Mouse (Mus musculus) lung, adult 2 months (tissue): ENCODE data around the gene Slc2a1. TPM values are rescaled to one million over a fixed set of nuclear protein-coding genes. Genes with fewer than 3 reads are reported as not detected.
A peak's percentile ranks its signal among the peaks of the same experiment; 100 is the strongest.

Experiments used
- DNase-seq: peaks from one replicate; pipeline ENCODE4 v3.0.0; 2022
- H3K4me1 ChIP-seq: fragments of 200-500 bp; 2 replicates; pipeline ENCODE4 v1.6.1; 2011; ENCODE audit warnings: low read length; ENCODE audit not compliant: control insufficient read depth, insufficient read depth
- H3K4me3 ChIP-seq: fragments of 200-500 bp; replicated peaks from 2 replicates; pipeline ENCODE3; 2011; ENCODE audit warnings: low read depth, mild to moderate bottlenecking, control low read depth, low read length; ENCODE audit errors: extremely low read depth
- CTCF ChIP-seq: fragments of 200-500 bp; IDR thresholded peaks from 2 replicates; pipeline ENCODE4 v1.5.1; 2011; ENCODE audit warnings: mild to moderate bottlenecking, low read length, control low read depth; ENCODE audit not compliant: insufficient read depth
- POLR2A ChIP-seq: fragments of 200-500 bp; IDR thresholded peaks from 2 replicates; pipeline ENCODE4 v1.6.1; 2011; ENCODE audit warnings: low read depth, mild to moderate bottlenecking, control low read depth, low read length, borderline replicate concordance; ENCODE audit errors: extremely low read depth
- WGBS: fragments of 180-500 bp; shearing (Covaris S2); methylation state at CpG from one replicate; pipeline ENCODE4 v1.1.7; 2018; 5-methylcytosine and 5-hydroxymethylcytosine counted together
- polyA plus RNA-seq: library from polyadenylated mRNA; depleted of rRNA; stranded (reverse); fragments of >200 nt; gene quantifications from 2 replicates; pipeline ENCODE4 v1.2.3, GENCODE M21; 2012

The Slc2a1 gene
- polyA plus RNA-seq, 1 experiment, result 39.0 TPM

DNA sequence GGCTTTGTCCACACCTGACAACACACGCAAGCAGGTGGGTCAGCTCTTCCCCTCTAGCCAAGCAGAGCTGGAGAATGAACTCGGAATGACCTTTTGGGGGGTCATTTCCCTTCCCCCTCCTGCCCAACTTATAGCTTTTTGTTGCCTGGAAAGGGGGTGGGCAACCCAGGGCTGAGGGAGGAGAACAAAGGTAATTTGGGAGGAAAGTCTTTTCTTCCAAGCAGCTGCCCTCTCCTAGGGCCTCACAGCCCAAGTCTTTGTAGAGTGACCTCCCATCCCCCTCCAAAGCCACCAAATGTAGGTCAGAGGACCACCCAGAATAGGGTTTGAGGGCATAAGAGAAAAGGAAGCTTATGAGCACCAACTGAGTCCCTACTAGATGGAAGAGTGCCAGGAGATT lies 34.9 kb upstream of the Slc2a1 start:
- TF ChIP-seq CTCF (no peak), POLR2A (no peak)
- Histone ChIP-seq H3K4me3 (no peak overlapping the region), H3K4me1 (no peaks in the 10 kb centered on the region)
- DNase-seq, result no peak
- 50% methylated on average over 2 of the region's 2 CpGs for WGBS

DNA sequence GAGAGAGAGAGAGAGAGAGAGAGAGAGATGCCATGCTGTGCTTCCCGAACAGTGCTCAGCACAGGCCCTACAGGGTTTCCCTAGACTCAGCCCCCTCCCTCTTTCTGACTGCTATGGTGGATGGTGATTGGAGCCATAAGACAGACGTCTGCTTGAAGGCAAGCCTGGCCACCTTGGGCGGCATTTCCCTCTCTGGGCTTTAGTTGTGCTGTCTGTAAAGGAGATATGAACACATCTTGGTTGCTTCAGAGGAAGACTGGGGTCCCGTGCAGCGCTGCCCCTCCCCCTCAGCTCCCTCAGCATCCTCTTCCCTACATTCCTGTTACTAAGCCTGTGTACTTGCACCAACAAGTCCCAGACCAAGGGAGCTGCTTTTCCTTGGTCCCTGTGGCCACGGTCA lies 33.9 kb upstream of the Slc2a1 start:
- no peak for TF ChIP-seq POLR2A
- no peak for TF ChIP-seq CTCF
- H3K4me1 ChIP-seq, result no peaks in the 10 kb centered on the region
- DNase-seq, result no peak
- no peak overlapping the region for H3K4me3 ChIP-seq
- 60% methylated on average over 6 of the region's 6 CpGs for WGBS

DNA sequence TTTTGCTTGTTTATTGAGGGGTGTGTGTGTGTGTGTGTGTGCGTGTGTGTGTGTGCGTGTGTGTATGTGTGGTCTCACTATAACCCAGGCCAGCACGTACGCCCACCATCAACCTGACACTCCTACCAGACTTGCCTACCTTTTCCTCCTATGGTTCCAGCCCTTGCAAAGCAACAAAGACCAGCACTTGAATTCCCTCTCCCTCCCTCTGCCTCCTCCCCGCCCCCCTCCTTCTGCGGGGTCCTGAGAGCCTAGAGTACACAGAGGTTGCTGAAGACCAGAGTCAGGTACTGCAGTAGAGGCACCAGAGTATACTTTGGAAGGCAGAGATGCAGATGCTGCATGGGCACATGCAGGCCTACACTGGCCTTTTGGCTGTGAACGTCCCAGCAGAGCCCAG lies 33.2 kb upstream of the Slc2a1 start:
- H3K4me3 ChIP-seq, result no peak overlapping the region
- no peak for TF ChIP-seq POLR2A
- no peak for TF ChIP-seq CTCF
- DNase-seq, result no peak
- no peaks in the 10 kb centered on the region for H3K4me1 ChIP-seq
- 70% methylated on average over 7 of the region's 7 CpGs for WGBS

DNA sequence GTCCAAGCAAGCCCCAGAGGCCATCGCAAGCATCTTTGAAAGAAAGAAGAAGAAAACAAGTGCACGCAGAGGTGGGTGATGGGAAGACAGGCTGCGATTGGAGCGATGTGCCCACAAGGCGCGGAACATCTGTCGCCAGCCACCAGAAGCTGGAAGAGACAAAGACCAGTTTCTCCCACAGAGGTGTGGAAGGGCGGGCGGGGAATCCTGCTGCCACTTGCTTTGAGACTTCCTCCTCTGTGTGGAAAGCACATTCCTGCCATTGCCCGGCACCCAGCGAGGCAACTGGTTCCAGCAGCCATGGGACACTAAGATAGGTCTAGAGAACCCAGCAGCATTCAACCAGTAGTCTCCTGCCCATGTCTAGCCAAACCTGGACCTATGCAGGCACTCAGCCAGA lies 32.2 kb upstream of the Slc2a1 start:
- TF ChIP-seq CTCF, result no peak
- no peak for TF ChIP-seq POLR2A
- no peak for DNase-seq
- H3K4me1 ChIP-seq, result no peaks in the 10 kb centered on the region
- WGBS, result 84% methylated on average over 11 of the region's 11 CpGs
- H3K4me3 ChIP-seq, result no peak overlapping the region

DNA sequence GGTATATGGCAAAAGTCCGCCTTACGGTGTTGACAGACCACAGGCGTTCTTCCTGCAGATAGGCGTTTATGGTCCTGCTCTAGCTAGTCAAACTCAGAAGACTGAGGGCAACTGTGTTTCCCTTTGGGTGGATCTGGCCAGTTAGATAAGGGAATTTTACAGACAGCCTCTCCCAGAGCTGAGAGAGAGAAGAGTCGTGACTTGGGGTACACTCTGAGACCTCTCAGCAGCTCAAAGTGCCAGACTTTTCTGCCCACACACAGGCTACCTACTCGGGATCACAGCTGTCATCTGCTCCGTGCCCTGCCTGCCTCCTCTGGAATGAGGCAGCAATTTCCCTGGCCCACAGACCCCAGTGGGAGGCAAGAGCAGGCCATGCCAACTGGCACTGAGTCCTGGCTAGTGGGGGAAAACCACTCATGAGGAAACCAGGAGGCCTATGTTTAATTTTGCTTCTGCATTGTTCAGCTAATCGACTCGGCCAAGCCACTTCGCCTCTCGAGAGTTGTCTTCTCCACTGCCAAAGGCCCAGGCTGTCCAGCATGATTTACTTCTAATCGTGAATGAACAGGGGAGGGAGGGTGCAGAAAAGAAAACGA lies 31.3 kb upstream of the Slc2a1 start:
- 33% methylated on average over 13 of the region's 13 CpGs for WGBS
- no peak for TF ChIP-seq CTCF
- TF ChIP-seq POLR2A, result no peak
- Histone ChIP-seq H3K4me3 (no peak overlapping the region), H3K4me1 (no peaks in the 10 kb centered on the region)
- DNase-seq, result peak; percentile 20

DNA sequence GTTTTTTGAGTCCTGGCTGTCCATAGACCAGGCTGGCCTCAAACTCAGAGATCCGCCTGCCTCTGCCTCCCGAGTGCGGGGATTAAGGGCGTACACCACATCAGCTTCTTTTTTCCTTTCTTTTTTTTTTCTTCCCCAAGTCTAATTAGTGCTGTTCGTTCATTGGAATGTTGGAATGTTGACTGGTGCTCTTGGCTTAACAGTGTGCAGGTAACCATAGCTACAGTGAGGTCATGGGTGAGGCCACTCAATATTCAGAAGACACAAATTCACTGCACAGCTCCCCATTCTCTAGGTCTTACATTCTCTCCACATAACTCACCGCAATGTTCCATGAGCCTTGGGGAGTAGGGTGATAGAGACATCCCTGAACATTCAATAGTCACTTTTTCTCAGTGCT lies 28.6 kb upstream of the Slc2a1 start:
- 89% methylated on average over 6 of the region's 6 CpGs for WGBS
- Histone ChIP-seq H3K4me1 (no peaks in the 10 kb centered on the region), H3K4me3 (no peak overlapping the region)
- DNase-seq, result no peak
- TF ChIP-seq POLR2A, result no peak

DNA sequence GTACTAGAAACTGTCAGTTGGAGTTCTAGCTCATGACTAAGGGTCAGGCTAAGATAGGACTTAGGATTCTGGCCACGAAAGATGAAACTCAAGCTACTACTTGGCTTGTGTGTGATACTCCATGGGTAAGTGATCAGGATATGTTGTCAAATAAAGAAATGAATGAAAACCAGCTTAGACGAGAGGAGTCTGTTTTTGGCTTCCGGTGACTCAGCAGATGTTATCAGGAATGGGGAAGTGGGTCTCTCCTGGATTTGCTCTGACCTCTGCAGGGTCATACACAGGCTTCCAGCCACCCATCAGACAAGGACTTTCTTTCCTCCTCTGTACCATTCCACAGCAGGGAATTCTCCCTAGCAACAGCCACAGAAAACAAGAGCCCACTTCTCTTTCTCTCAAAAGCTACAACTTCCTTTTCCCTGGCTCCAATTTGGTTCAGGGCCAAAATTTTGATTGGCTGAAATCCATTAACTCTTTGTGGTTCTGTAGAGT lies 25.7 kb upstream of the Slc2a1 start:
- no peak for DNase-seq
- 18% methylated on average over 3 of the region's 3 CpGs for WGBS
- H3K4me1 ChIP-seq, result no peaks in the 10 kb centered on the region
- no peak overlapping the region for H3K4me3 ChIP-seq
- TF ChIP-seq CTCF (no peak), POLR2A (no peak)

DNA sequence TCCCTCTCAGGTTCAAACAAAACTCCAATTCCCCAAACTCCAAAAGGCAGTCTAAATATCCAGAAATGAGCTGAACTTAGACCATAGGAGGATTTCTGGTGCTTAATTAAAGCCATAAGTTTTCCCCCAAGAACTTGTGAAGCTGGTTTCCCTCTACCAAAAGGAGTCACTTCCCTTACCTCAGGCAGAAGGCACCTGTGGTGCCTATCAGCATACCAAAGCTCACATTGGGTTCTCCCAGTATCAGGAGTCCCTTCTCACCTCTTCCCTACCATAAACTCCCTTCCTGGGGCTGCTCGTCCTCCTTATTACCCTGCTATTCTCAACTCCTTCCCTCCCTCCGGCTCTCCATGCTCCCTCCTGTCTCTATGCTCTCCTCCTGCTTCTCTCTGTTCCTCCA lies 20.1 kb upstream of the Slc2a1 start:
- Histone ChIP-seq H3K4me1 (no peaks in the 10 kb centered on the region), H3K4me3 (no peak overlapping the region)
- TF ChIP-seq POLR2A (no peak), CTCF (no peak)
- 62% methylated on average over 2 of the region's 2 CpGs for WGBS
- no peak for DNase-seq

DNA sequence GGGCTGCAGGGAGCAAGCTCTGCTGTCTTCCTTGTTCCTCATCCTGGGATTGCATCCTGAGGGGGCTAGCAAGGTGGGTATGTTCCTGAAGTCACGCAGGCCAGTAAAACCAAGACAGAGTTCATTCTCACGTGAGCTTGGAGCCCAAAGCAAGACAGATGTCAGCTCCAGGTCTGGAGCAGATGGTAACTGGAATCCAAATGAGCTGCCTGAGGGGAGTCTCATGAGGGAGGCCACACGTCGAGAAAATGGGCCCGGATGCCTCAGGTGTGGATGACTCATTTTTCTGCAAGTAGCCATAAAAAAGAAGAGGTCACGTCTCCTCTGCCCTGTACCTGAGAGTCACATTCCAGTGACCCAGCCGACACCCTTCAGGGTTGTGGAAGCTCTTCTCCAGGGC lies 14.6 kb upstream of the Slc2a1 start:
- H3K4me1 ChIP-seq, result no peaks in the 10 kb centered on the region
- no peak for DNase-seq
- 73% methylated on average over 7 of the region's 7 CpGs for WGBS
- TF ChIP-seq CTCF, result no peak
- TF ChIP-seq POLR2A, result no peak
- no peak overlapping the region for H3K4me3 ChIP-seq

DNA sequence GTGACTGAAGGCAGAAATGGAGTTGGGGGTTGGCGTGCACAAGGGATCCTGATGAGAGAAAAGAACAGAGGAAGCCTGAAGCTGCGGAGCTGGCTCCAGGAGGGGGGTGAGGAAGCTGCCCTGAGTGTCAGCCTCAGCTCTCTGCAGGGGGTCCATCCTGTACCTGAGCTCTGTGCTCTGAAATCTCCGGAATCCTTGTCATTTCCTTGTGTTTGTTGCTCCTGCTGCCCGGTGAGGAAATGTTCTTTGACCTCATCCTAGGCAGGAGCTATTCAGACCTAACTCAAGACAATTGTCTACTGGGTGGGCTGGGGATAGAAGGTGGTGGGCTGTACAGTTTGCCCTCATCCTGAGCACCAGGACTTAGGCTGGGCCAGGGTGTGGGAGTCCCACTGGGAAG lies 13.5 kb upstream of the Slc2a1 start:
- no peak for DNase-seq
- H3K4me3 ChIP-seq, result no peak overlapping the region
- no peaks in the 10 kb centered on the region for H3K4me1 ChIP-seq
- WGBS, result 44% methylated on average over 4 of the region's 4 CpGs
- TF ChIP-seq POLR2A, result no peak
- TF ChIP-seq CTCF, result no peak

DNA sequence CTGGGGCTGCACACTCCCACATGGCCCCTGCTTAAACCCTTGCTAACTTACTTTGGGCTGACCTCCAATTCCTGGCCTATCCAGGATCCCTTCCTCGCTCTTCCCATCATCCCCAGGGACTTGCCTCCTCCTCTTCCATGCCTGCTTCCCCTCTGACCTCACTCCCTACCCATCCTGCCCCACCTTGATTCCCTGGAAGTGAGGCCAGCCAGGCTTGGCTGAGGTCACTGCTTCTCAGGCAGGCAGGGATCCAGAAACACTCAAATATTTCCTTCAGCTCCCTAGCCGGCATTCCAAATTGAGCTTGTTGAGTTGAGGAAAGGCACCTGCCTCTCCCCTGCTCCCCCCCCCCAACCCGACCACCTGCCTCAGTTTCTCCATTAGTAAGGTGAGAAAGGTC lies 12.1 kb upstream of the Slc2a1 start:
- DNase-seq, result no peak

More for the DNA sequence above, 12.1 kb upstream of the Slc2a1 start:
- Histone ChIP-seq H3K4me1 (no peaks in the 10 kb centered on the region), H3K4me3 (no peak overlapping the region)
- WGBS, result 41% methylated on average over 3 of the region's 3 CpGs
- TF ChIP-seq CTCF (no peak), POLR2A (no peak)
